Mouse (Mus musculus) retina, postnatal 7 days (tissue): Measurements from ENCODE around the gene Clybl.

Experiments
- DNase-seq: peaks from one replicate; pipeline ENCODE4 v3.0.0-alpha.2; 2012; ENCODE audit warnings: low read depth, low spot score

Gene Clybl

DNA sequence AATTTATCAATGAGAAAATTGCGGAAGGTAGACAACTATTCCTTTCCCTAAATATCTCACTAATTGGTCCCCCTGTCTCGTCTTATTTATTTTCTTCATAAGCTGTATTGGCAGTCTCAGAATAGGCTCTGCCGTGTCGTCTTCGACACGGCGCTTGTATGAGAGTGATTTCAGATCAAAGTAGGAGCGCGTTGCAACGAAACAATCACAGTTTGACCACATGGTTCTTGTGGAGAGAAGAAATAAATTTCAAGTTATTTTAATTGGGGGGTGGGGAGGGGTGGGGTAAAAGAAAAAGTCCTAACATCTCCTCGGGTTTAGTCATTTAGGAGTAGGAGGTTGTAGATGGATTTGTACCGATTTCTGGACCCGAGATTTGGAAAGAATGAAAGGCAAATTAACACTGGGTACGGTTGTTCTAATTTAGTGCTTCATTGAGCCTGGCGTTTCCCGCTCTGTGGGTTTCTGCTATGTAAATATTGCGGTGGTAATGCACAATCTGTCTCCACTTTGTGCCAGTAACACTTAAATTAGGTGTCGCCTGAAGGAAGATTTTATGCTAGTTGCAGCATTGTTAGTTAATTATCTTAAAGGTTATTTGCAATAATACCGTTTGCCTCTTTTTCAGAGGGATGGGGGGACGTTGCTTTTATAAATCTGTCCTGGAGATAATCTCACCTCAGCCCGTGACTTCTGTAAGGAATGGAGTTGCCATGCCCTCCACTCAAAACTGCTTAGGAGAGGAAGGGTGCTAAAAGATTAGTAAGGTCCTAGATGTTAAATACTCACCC lies 203.1 kb downstream of the Clybl start:
- DNase-seq: no peak

DNA sequence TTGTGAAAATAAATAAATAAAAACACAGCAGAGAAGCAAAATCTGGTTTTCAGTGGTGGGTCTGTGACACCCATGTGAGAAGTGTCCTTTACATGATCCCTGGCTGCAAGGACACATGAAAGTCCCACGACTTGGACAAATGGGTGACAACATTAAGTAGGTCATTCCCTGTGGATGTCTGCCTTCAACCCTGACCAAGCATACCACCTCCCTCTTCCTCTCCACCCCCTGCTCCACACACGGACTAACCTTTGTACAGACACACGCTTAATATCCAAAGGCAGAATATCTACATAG lies 203.7 kb downstream of the Clybl start:
- no peak for DNase-seq

DNA sequence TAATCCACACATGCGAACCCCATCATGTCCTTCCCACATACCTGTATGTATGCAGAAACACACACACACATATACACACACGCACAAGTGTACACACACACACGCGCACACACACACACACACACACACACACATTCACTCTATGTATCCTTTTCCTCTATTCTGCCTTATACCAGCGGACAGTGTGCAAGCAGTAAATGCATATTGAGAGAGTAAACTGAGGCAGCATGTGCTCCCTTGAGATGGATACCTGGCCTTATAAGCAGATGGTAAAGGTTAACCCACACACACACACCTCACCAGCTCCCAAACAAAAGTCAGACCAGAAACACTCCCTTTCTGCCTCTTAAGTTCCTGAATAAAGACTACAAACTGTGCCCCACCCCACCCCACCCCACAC lies 204.3 kb downstream of the Clybl start:
- DNase-seq: no peak

DNA sequence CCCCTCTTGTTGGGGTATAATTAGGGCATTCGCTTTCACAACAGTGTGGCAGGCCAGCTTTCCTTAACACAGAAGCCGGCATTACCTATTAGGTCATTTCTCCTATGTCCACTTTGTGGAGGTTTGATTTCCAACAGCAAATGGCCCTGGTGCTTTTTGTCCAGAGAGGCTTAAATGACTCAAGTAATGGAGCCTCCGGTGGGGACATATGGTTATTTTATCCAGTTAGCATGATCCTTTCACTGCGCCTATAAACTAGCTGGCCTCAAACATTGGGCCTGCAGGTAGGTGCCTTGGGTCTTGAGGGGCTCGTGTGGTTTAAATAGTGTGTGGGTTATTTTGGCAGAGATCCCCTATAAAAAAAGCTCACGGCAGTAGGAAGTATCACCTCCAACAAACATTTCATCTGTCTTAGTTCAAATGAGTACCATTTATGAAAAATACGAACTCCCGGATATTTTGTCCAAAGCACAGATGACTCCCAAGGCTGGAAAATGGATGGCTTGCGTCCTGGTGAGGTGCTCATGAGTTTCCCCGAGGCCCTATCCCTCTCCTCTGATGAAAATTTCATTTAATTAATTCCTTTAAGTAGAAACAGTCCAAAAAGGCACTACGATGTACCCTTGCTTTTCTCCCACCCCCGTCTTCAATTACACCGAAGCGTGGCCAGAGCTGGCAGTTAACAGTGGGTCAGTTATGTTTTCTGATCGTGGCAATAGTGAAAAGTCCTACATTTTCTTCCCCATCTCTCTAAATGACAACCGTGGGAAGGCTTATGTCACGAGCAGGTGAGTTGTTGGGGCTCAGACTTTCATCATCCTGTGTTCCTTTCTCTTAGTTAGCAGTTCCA lies 205.0 kb downstream of the Clybl start:
- no peak for DNase-seq

DNA sequence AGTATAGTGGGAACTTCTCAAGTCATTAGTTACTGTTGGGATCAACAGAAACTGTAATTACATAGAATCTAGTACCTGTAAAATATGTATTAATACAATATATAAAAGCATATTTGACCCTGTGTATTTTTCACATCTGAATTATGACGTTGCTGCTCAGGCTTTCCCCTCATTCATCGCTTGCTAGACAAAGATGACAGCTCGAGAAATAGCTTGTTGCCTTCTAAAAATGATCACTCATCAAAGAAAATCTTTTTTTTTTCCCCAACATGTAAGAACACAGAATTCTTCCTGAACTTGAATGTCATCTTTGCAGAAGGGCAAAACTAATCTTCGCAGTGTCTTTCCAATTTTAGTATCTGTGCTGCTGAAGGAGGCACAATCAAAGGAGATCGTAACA lies 206.3 kb downstream of the Clybl start:
- no peak for DNase-seq

DNA sequence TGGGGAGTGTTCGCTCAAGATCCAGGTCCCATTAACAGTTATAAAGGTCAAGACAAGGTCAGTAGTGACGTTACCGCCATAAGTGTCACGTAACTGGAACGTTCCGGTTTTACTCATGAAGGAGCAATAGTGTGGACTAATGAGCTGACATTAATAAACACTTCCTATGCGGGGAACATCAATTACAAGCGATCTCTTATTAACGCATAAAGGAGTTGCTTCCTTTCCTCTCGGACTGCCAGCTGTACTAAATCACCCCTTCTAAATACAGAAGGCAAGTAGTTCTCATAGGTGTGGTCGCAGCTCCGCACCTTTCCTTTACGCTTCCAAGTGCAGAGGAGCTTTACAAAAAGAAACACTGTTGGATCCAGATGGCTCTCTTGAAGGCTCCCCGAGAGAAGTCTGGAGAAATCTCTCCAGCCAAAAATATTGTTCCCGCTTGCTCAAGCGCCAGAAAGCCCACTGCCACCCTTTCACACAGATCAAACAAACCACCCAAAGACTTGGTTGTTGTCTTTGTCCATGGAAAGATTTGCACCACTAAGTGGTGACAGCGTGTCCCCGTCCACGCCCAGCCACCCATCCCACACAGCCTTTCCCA lies 207.0 kb downstream of the Clybl start:
- DNase-seq: no peak

DNA sequence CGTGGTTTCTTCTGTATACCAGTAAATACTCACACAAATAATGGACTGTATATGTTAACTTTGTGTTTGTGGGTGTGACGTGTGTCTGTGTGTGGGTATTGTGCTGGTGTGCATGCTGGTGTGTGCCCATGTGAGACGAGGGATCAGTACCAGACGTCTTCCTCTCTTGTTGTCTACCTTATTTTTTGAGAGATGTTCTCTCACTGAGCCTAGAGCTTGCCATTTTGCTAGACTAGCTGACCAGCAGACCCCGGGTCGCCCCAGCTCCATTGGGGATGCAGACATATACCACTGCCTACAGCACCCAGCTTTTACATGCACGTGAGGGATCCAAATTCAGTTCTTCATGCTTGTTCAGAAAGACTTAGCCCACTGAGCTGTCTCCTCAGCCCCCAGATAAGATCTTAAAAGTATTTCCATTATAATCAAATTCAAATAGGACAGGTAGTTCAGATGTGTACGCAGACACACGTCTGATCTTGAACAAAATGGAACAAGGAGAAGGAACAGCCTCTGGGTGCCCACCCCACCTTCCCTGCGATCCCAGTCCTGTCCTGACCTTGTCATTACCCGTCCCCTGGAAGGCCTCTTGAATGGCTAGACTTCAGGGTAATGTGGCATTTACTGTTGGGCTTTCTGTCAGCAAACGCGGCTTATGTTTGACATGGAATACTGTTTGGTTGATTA lies 208.3 kb downstream of the Clybl start:
- no peak for DNase-seq

DNA sequence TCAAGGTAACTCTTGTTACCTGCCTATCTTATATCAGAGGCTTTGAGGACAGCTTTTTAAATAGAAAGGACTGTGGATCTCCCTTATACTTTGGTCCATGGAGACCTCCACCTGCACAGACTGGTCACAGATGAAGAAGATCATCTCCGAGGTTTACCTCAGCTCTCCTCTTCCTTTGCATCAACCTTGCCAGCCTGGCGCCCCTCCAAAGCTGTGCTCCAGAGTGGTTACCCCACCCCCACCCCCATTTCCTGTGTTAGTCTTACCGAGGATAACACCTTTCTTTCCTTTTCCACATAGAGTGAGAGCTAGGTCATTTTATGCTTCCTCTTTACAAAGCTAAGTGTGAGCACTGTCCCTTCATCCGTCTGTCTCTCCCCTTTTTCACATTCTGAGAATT lies 209.4 kb downstream of the Clybl start:
- no peak for DNase-seq

DNA sequence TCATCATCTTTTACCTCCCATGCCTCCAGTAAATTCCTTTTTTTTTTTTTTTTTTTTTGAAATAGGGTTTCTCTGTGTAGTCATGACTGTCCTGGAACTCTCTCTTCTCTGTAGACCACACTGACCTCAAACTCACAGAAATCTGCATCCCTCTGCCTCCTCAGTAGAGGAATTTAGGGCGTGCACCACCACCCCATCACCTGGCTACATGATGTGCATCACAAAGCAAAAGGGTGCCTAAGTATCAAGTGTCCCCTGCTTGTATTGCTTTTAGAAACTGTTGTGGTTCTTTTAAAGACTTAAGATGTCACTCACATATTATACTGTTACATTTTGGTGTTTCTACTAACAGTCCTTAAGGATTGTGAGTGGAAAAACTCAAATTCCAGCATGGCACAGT lies 211.6 kb downstream of the Clybl start:
- DNase-seq: no peak

DNA sequence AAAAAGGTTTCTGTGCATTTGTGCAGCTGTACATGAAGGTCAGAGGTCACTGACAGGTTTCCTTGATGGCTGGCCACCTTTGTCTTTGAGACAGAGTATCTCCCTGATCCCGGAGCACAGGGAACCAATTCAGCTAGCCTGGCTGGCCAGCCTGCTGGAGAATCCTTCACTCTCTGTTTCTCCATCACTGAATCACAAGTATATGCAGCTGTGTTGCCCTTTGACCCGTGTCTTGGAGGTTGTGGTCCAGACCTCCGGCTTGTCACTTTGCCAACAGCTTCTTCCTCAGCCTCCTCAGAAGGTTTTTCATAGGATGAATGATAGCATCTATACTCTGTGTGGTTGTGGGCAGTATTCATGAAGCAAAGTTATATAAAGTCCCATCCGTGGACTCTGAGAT lies 217.2 kb downstream of the Clybl start:
- no peak for DNase-seq

DNA sequence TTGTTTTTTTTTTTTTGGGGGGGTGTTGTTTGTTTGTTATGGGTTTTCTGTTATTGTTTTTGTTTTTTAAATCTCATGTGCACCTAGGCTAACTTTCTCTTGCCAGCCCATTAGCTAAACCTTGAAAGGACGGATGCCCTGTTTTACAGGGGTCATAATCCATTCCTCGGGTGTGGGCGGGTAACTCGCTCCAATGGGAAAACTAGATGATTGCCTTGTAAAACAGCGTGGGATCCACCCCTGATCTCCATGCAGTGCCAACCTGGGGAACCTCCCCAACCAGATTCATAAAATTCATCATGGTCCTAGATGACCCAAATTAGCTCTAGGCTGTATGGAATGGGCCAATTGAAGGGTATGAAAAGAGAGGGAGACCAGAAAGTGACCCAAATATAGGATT lies 218.4 kb downstream of the Clybl start:
- DNase-seq: no peak

DNA sequence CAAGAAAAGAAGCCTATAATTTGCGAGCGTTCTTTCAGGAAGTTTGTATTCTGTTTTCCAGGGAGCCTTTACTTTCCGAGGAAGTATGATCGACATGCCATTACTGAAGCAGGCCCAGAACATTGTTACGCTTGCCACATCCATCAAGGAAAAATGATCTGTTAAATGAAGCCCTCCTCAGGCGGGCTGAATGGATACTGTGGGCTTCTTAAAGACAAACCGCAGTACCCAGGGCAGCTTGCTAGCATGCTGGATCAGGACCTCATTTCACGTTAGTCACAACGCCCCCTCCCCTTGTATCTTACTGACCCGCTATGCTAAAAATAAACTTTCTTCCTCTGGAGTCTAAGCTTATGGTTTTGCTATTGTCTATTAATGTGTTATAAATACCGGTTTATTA lies 220.4 kb downstream of the Clybl start:
- DNase-seq: no peak

DNA sequence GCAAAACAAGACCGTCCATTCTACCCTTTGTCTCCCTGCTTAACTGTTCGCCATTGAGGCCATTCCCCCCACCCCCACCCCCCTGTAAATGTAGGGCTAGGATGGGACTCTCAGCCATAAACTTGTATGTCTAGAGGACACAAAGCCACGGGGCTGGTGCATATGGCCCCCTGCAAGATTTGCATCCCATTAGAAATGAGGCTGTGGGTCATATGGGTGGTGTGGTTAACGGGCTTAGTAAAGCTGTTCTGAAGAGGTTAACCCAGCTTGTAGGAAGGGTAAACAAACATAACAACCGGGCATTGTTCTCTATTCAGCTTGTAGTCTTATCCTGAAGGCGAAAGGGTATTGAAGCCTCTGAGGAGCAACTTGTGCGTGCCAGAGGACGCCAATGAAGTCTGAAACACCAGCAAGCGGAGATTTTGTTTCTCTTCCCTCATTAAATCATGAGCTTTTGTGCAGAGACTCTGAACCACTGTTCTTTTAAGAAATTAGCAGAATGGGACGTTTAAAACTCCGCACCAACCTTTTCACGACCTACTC lies 221.3 kb downstream of the Clybl start:
- no peak for DNase-seq

DNA sequence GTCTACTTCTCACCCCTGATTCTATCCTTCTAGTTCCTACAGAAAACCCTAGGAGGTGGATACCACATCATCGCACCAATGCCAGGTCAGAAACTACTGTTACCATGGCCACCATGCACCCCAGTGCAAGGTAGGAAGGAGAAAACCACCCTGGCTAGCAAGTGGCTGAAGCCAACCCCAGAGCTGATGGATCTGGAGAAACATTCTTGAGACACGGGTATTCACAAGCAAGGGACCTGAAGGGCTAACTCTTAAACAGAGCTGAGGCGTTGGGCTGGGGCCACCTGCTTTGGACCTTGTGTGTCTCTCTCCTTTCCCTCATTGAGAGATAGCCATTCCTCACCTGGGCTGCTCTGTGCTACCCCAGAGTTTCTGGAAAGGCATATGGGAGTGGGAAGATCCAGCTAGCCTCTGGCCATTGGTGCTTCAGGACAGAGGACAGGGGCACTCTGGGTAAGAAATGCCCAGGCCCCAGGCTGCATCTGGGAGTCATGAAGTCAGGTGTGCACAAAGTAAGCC lies 222.0 kb downstream of the Clybl start:
- no peak for DNase-seq

DNA sequence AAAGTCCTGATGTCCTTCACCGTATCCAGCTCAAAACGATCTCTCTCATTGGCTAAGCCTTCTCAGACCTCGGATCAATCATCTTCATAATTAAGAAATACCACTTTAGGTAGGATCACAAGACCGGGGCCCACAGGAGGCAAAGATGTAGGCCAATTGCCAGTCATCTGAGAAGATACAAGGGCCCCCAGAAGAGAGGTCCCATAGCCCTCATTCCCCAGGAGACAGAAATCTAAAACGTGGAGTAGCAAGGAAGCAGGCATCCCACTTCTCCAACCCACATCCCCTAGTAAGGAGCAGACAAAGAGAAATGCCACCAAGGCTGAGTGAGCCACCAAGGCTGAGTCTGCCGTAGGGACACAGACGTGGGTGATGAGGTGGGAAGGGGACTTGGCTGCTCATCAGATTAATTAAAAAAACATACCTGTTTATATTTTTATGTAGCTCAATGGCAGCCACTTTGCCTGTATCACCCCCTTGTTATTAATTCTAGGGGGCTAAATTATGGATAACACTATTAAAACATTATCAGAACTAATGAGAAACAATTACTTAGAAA lies 223.2 kb downstream of the Clybl start:
- no peak for DNase-seq

DNA sequence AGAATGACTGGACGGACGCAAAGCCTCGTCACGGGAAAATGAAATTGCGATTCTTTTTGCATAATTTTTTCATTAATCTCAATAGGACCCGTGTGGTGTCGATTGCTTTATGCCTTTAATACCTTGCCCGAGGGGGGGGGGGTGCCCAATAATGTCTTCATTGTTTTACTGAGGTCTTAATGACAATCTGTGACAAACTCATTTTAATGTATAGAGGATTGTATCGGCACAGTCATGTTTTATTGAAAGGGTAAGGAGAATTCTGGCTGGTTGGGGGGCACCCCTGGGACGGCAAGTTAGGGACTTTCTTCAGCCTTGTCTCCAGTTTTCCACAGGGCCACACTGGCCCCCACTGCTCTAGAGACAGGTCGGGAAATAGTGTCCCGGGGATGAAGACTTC lies 223.7 kb downstream of the Clybl start:
- no peak for DNase-seq

DNA sequence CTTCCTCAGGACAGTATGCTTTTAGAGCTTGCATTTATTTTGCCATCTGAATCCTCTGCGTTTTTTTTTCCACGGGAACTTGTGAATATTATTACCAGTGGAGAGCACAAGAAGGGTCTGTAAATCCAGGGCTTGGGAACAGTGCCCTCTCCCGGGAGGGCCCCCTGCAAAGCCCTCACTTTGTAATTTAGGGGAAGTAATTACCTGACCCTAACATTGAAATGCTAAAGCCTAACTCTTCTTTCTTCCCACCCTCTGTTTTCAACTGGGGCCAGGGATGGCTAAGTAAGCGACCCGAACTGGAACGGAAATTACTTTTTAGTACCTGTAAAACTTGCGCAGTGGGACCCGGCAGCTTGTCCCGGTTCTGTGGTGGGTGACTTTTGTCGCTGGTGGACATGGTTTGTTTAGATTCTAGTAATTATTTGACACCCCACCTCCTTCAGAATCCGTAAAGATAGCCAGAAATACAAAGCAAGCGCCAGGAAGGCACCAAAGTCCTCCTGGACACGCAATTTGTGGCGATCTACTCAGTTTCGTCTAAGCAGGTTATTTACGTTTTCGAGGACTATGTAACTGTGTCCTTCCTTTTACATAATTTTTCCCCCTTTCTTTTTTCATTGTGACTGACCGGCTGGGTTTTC lies 224.5 kb downstream of the Clybl start:
- DNase-seq: no peak

DNA sequence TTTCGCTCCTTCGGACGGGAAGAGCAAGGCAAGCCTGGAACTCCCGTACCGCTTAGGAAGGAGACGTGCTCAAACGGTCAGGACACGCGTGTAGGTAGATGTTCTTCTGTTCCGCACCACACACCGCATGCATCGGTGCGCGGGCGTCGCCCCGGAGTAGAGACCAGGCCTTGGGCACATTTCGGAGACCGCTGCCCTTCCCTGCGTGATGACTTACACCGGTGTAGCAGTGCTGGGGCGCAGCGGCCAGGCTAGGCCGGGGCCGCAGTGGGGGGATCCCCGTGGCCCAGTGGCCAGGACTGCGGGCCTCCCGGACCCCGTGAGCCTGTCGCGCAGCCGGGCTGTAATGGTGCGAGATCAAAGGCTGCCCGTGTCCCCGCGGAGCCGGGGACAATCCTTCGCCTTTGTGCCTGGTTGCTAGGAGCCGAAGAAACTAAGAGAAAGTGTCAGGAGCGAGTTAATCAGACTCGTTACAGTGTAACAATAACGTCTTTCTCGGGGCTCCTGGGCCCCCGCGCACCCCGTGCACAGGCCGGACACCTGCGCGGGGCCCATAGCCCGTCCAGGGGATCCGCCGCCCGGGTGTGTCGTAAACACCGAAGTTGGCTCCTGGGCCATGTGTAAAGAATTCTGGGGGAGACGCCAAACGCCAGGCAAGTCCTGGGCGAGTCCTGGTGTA lies 225.2 kb downstream of the Clybl start:
- no peak for DNase-seq

DNA sequence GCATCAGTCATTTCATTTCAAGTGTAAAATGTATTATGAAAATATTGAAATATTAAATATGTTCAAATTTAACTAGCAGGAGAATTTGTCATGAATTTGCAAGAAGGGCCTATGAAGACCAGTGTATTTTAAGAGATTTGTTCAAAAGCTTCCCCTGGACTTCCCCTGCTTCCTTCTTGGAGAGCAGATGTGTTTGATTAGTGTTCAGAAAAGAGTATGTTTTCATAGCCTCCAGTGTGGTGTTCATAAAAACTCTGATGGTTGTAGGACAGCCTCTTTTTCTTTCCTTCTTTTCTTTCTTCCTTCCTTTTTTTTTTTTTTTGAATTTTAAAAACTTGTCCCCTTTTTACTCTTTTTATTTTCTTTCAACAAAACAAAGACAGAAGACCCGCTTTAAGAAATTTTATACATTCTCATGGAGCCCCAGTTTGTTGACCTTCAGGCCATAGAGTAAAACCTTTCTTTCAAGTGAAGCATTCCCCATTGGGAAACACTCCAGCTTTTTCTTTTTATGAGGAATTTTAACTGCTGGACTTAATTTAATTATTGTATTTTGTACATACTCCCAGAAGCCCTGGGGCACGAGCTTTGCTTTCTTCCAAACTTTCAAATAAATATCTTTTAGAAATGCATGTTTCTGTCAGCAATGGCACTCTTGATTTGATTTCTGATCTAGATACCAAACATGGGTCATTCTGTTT lies 231.5 kb downstream of the Clybl start:
- no peak for DNase-seq

DNA sequence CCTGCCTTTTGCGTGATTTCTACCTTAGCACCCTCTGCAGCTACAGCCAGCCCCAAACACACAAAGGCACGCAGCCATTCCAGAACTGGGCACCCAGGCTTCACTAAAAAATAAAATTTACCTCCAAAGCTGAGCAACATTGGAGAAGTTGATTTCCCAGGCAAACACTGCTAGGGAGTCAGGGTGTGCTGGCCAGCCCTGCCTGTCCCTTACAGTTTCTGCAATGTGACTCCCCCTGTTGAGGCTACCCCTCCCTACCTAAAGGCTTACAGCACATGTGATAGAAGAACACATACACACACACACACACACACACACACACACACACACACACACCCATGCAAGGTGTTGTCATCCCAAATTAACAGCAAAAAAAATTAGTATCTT lies 232.0 kb downstream of the Clybl start:
- no peak for DNase-seq
